Mouse (Mus musculus) spleen, embryonic (tissue): Measurements from ENCODE around the gene Gpr156.
"Not testable (repeated sequence)": the region's sequence is repeated elsewhere in the genome, so short reads cannot be mapped to it uniquely, and the experiment has no call there.

Experiments used
- CTCF ChIA-PET: fragments of 350-600 bp; sonication (Branson Sonifier 250); formaldehyde crosslinking; loops from one replicate; lab custom pipeline; 2022; lab: Charles Lee

Gene Gpr156

GRCm38 (mm10) chr16:37999762-38000161 is 83.5 kb downstream of the Gpr156 start:
- CTCF ChIA-PET: no interaction called here

DNA sequence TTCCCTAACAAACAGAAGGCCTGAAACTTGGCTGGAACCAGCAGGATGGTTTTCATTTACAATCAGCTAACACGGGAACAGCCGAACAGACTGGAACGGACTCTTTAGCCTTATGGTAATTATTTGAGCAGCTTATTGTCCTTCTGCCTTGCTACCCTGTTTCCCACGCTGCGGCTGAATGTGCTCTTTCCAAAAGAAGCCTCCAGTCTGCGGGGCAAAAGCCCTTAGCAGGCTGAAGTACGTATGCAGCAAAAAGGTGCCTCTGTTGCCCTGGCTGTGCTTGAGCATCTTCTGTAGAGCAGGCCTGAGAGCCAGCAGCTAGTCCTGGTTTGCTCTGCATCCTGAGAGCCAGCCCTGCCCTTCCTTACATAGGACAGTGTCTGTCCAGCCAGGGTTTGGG is 83.9 kb downstream of the Gpr156 start:
- CTCF ChIA-PET: no interaction called here

DNA sequence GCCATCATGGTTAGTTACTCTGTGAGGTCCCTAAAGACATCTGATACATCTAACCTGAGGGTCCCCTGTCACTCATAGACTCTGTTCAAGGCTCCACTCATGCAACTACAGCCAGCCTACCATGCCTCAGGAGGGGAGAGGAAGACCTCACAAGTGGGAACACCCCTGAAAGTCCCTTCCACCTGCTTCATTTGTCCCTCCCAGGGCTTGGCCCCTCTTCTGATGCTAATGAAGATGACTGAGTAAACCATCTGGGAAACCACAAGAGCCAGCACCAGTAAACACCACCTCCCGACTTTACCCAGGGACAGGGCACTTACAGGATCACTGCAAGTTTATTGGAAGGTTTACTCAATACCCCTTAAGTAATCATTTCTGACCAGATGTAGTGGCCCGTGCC is 85.5 kb downstream of the Gpr156 start:
- CTCF ChIA-PET: interaction anchor here (0.7 kb wide), 1 partner anchor 95 kb away, joined by 7 read pairs; no protein-coding TSS in a partner anchor

GRCm38 (mm10) chr16:38002485-38002884 is 86.2 kb downstream of the Gpr156 start:
- CTCF ChIA-PET: no interaction called here

GRCm38 (mm10) chr16:38004486-38005020 is 88.3 kb downstream of the Gpr156 start:
- CTCF ChIA-PET: no interaction called here

GRCm38 (mm10) chr16:38005471-38005870 is 89.2 kb downstream of the Gpr156 start:
- CTCF ChIA-PET: no interaction called here

DNA sequence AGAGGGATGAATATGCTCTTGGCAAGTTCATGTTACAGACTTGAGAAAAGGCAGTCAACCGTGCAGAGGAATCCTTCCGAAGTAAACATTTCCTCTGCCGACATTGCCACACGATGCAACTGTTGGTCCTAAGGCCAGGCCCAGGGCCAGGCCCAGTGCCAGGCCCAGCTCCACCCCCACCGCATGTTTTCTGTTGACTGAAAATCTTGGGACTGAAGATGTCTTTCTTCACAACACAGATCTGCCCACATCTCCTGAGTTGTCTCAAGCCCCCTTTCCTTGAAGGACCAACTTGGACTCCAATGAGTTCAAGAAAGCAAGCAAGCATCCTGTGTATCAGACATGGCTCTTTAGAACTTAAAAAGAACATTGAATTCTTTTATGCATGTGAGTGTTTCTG is 92.1 kb downstream of the Gpr156 start:
- CTCF ChIA-PET: no interaction called here

DNA sequence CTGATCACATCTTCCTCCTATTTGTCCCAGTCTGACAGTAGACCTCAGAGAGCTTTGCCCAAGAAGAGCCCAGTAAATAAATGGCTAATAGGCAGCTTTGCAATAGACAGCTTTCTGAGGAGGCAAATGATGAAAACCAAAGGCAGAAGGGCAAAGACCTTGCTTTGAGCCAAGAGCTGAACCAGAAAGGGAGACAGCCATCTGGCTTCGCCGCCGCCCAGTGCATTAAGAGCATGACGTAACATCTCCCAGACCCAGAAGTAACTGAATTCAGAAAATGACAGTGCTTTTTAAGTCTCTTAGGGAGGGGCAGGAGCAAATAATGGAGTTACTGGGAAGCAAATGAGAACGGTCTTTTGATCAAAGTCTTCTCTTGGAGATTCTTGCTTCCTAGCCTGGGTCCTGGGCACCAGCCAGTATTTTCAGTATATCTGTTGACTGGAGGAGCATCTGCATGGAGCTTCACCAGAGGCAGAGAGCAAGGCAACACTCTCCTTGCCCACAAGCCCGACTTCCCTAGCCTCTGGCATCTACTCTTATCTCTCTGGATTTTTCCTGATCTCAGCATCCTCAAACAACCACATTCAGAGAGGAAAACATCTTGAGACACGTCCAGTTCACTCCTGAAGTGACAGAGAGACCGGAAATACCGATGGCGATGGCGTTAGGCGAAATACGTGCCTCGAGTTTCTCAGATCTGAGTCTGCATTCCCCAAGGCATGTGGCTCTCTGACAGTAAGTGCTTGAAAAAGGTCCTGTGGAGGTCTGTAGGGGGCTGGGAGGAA is 92.9 kb downstream of the Gpr156 start:
- CTCF ChIA-PET: no interaction called here

- CTCF ChIA-PET: no interaction called here
These were observed 95.2 kb downstream of the Gpr156 start for GRCm38 (mm10) chr16:38011486-38011885.

DNA sequence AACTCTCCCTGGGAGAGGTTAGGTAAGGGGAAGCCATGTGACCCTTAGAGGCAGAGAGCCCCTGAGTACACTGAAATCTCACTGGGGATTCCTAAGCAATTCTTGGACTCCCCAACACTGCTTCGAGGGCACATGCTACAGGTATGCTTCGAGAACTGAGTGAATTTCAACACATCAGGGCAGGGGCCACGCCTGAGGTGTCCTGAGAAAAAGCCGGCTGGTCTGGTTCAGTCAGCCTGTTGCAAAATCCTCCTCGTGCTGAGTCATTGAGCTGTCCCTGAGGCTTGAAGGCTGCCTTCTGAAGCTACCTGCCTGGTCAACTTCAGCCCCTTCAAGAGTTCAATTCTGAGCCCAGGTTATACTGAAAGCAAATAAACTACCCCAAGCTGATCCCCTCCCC is 96.1 kb downstream of the Gpr156 start:
- CTCF ChIA-PET: no interaction called here

DNA sequence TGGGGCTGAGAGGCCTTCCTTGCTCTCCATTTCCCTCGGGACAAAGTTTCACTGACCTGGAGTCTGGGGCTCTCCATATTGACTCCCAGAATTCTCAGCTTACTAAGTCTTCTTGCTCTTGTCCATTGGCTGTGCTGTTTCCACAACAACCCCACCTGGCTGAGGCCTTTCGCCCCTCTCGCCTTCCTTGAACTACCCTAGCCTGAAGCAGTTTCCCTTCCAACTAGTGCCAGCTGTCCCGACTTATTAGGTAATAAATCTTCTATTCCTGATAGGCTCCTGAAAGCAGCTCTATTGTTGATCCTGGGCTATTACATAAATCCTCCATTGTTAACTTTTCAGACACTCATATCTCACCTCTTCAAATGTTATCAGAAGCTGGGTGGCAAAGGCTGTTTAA is 96.6 kb downstream of the Gpr156 start:
- CTCF ChIA-PET: no interaction called here

DNA sequence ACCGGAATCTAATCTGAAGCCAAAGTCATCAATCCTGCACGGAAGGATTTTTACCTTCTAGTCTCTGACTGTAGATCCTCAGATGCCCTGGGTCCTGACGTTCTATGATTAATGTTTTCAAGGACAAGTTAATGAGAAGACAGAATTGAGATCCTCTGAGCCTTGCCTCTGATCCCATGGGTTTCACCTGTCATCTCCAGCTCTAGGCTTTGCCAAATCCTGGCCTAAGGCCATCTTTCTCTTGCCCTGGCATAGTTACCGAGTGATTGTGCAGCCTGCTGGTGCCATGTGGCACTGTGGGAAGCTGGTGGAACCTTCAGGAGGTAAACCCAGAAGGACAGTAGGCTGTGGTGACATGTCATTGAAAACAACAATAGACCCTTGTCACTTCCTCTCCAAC is 98.7 kb downstream of the Gpr156 start:
- CTCF ChIA-PET: no interaction called here

GRCm38 (mm10) chr16:38016928-38017524 is 100.7 kb downstream of the Gpr156 start:
- CTCF ChIA-PET: no interaction called here

GRCm38 (mm10) chr16:38017958-38018376 is 101.7 kb downstream of the Gpr156 start:
- CTCF ChIA-PET: no interaction called here

- CTCF ChIA-PET: no interaction called here
These were observed 116.3 kb downstream of the Gpr156 start for GRCm38 (mm10) chr16:38032644-38033043.

GRCm38 (mm10) chr16:38033071-38033470 is 116.8 kb downstream of the Gpr156 start:
- CTCF ChIA-PET: no interaction called here

- CTCF ChIA-PET: not testable (repeated sequence)
These were observed 121.8 kb downstream of the Gpr156 start for GRCm38 (mm10) chr16:38038101-38038500.

DNA sequence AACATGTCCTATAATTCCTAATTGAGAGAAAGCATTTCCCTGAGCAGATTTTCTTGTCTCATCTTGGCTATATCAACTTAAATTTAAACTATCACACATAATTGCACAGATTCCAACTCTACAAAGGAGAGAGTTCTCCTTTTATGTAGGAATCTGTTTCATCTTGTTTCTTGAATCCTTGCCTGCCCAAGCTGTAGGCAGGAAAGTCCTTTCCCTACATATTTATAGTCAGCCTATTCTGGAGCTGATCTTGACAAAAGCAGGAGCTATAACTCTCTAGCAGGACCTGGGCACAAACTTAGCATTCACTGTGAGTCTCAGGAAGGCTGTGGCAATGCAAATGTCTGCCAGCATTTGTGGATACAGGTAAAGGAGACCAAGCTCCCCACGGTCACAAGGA is 125.9 kb downstream of the Gpr156 start:
- CTCF ChIA-PET: no interaction called here

DNA sequence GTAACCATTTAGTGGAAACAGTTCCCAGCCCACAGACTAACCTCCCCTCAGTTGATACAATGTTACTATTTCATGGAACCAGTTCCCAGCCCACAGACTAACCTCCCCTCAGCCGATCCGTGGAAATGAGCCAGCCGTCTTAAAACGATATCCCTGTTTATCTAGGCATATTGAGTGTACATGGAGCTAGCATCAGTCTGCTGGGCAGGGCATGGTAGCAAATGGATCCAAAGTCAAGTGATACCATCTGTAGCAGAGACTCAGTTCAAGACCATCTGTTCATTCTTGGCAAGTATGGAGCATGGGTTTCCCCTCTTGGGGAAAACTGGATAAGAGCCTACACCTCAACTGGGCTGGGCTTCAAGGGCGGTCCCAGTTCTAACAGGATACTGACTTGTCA is 128.3 kb downstream of the Gpr156 start:
- CTCF ChIA-PET: no interaction called here

DNA sequence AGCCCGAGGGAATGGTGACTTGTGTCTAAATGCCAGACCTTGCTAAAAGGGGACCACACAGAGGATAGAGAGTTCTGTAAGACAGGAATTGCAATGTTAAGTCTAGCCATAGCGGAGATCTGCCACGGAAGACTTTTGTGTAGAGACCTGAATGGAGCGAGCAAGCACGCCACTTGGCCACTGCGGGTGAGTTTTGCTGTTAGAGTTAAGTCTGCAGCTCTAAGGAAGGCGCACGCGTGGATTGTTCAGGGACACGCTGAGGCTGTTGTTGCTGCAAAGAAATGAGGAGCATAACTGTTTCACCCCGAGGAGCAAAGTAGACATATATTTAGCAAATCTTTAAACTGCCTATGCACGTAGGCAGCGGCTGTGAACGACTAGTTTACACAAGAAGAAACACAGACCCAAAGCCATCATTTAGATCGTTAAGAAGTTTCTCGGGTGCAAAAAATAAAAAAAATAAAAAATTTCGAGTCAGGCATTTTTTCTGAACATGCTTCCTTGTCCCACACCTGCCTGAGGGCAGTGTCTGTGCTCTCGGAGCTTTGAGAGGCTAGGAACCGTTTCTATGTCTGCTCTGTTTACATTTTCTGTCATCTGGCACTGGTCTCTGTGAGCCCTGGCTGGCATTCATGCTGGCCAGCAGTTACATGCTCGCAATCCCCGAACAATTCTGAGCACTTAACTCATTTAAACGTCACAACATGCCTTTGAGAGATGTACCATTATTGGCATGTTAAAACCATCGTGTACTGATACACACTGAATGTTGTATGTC is 131.7 kb downstream of the Gpr156 start:
- CTCF ChIA-PET: no interaction called here
